Mouse (Mus musculus) inflammation-experienced regulatory T-cells, adult 6 months (primary cell): ENCODE data around the gene Gm5269. TPM values are rescaled to one million over a fixed set of nuclear protein-coding genes. Genes with fewer than 3 reads are reported as not detected.

ENCODE experiments used
- ATAC-seq: one replicate; pipeline ENCODE4 v1.8.0; 2017
- polyA plus RNA-seq, 3 experiments: library from polyadenylated mRNA; unstranded; fragments of 100-300 nt; shearing (Covaris generic); gene quantifications; one replicate each; pipeline ENCODE4 v1.2.1; 2017

The Gm5269 gene
- polyA plus RNA-seq, 3 experiments from 2014 or later = not detected

- no peak for ATAC-seq
These were observed 12.6 kb downstream of the Gm5269 start for GRCm38 (mm10) chr1:45877463-45877862.

- ATAC-seq = no peak
These were observed 13.4 kb downstream of the Gm5269 start for GRCm38 (mm10) chr1:45876450-45877198.

- no peak for ATAC-seq
These were observed 14.4 kb downstream of the Gm5269 start for GRCm38 (mm10) chr1:45875640-45876039.

- ATAC-seq = no peak
These were observed 16.8 kb downstream of the Gm5269 start for GRCm38 (mm10) chr1:45873250-45873649.

GRCm38 (mm10) chr1:45868479-45869137 lies 21.5 kb downstream of the Gm5269 start:
- no peak for ATAC-seq

- ATAC-seq = no peak
These were observed 22.0 kb downstream of the Gm5269 start for GRCm38 (mm10) chr1:45868050-45868449.

- ATAC-seq = no peak
These were observed 23.6 kb downstream of the Gm5269 start for GRCm38 (mm10) chr1:45866288-45867018.

- no peak for ATAC-seq
These were observed 24.3 kb downstream of the Gm5269 start for GRCm38 (mm10) chr1:45865727-45866126.

- no peak for ATAC-seq
These were observed 24.8 kb downstream of the Gm5269 start for GRCm38 (mm10) chr1:45865316-45865715.

GRCm38 (mm10) chr1:45864564-45865014 lies 25.5 kb downstream of the Gm5269 start:
- ATAC-seq = no peak

- ATAC-seq = no peak
These were observed 26.4 kb downstream of the Gm5269 start for GRCm38 (mm10) chr1:45863641-45864040.

- ATAC-seq = no peak
These were observed 28.9 kb downstream of the Gm5269 start for GRCm38 (mm10) chr1:45861162-45861561.

GRCm38 (mm10) chr1:45860349-45860748 lies 29.7 kb downstream of the Gm5269 start:
- ATAC-seq = no peak

- ATAC-seq = no peak
These were observed 32.0 kb downstream of the Gm5269 start for GRCm38 (mm10) chr1:45858038-45858437.

- ATAC-seq = no peak
These were observed 44.6 kb downstream of the Gm5269 start for GRCm38 (mm10) chr1:45845466-45845865.

Other genes with a start within 250 kb of the Gm5269 start
- gene Wdr75, start 95.1 kb downstream of the Gm5269 start, polyA plus RNA-seq = 10 to 100 TPM; 30.5 to 61.8 (median 56.9) TPM
- gene Slc40a1, start 36.2 kb upstream of the Gm5269 start, polyA plus RNA-seq = 1 to 10 TPM in 1 of 3 experiments, under 1 TPM in 2; 0.75 to 5.6 (median 0.94) TPM
- gene Dnah7b, start 176.0 kb upstream of the Gm5269 start, polyA plus RNA-seq = 1 to 10 TPM in 2 of 3 experiments, not detected in 1; 1.2 to 2.9 TPM